Mouse (Mus musculus) B cell, adult 62 days (primary cell): ENCODE data around the gene Ten1. TPM values are rescaled to one million over a fixed set of nuclear protein-coding genes. Genes with fewer than 3 reads are reported as not detected.

Source experiments
- total RNA-seq: library from RNA; stranded (reverse); gene quantifications from 4 replicates; pipeline ENCODE4 v1.2.4, GENCODE M21; 2023

Gene Ten1
- total RNA-seq = 44.4 to 61.0 TPM (median 49.8 TPM) in 4 replicates

GRCm38 (mm10) chr11:116198639-116199531, at the start of gene Ten1, which contains the start of gene Acox1:
TSS of gene Ten1 (plus strand) at chr11:116198855.
TSS of gene Acox1 (minus strand) at chr11:116199045.

GRCm38 (mm10) chr11:116167884-116168439, 30.7 kb upstream of the Ten1 start, which contains the start of gene Fbf1:
TSS of gene Fbf1 (minus strand) at chr11:116168166.

GRCm38 (mm10) chr11:116237742-116238395, 39.2 kb downstream of the Ten1 start, which contains the start of gene Evpl:
TSS of gene Evpl (minus strand) at chr11:116238077.

Other genes starting within 250 kb of the Ten1 start
- 0.18 to 1.8 TPM (median 0.19 TPM) in 3 of 4 replicates, not detected in the other for gene Itgb4, start 224.1 kb upstream of the Ten1 start, total RNA-seq
- gene Galk1, start 186.1 kb upstream of the Ten1 start, total RNA-seq = 17.5 to 20.1 TPM (median 19.0 TPM) in 4 replicates
- gene H3f3b, start 170.9 kb upstream of the Ten1 start, total RNA-seq = 3,317 to 3,559 TPM (median 3,439 TPM) in 4 replicates
- 81.4 to 104 TPM (median 94.5 TPM) in 4 replicates for gene Unk, start 168.5 kb upstream of the Ten1 start, total RNA-seq
- 51.9 to 63.8 TPM (median 57.8 TPM) in 4 replicates for gene Unc13d, start 120.9 kb upstream of the Ten1 start, total RNA-seq
- 281 to 313 TPM (median 301 TPM) in 4 replicates for gene Wbp2, start 111.9 kb upstream of the Ten1 start, total RNA-seq
- gene Trim47, start 71.6 kb upstream of the Ten1 start, total RNA-seq = 0.36 to 2.8 TPM (median 0.91 TPM) in 4 replicates
- gene Trim65, start 67.7 kb upstream of the Ten1 start, total RNA-seq = 34.0 to 37.5 TPM (median 35.3 TPM) in 4 replicates
- gene Mrpl38, start 60.0 kb upstream of the Ten1 start, total RNA-seq = 55.2 to 60.4 TPM (median 56.1 TPM) in 4 replicates
- 34.0 to 40.7 TPM (median 37.1 TPM) in 4 replicates for gene Fbf1, start 30.7 kb upstream of the Ten1 start, total RNA-seq
- gene Acox1, start 190 bp downstream of the Ten1 start, total RNA-seq = 28.1 to 37.5 TPM (median 32.6 TPM) in 4 replicates
- 0.09 to 0.27 TPM (median 0.23 TPM) in 4 replicates for gene Evpl, start 39.2 kb downstream of the Ten1 start, total RNA-seq
- gene Srp68, start 75.4 kb downstream of the Ten1 start, total RNA-seq = 52.0 to 58.7 TPM (median 55.8 TPM) in 4 replicates
- gene Galr2, start 82.1 kb downstream of the Ten1 start, total RNA-seq = not detected in 4 replicates
- 55.3 to 60.5 TPM (median 56.7 TPM) in 4 replicates for gene Exoc7, start 108.4 kb downstream of the Ten1 start, total RNA-seq
- gene Foxj1, start 136.5 kb downstream of the Ten1 start, total RNA-seq = 1.3 to 2.1 TPM (median 1.5 TPM) in 4 replicates
- gene Rnf157, start 214.2 kb downstream of the Ten1 start, total RNA-seq = 45.1 to 57.7 TPM (median 48.2 TPM) in 4 replicates
- 75.7 to 83.7 TPM (median 81.5 TPM) in 4 replicates for gene Ubald2, start 235.2 kb downstream of the Ten1 start, total RNA-seq